Mouse (Mus musculus): ENCODE measurements around the gene Ugt1a7c.

DNA sequence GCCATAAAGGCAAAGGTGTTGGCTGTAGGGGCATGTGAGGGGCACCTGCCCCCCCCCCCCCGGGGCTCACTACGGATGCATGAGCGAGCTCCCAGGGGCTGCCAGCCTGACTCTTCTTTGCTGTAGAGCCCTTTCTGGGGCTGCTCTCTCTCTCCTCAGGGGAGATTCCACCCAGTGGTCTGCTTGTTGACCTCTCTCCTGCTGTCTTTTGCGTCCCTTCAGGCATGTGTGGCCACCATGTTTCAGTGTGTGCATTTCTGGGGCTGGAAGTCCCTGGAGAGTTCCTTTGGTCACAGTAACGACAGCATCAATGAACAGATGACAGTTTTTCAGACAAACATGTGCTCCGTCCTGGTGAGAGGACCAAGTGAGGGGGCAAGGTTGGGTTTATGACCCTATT is 163.5 kb downstream of the Ugt1a7c start:
- TF ChIP-seq MAX (IDR thresholded peaks at IDR 0.05) (no peak), CTCF (IDR thresholded peaks at IDR 0.05; ENCODE audit: control insufficient read depth, insufficient read depth, insufficient read length) (no peak), MYOG (IDR thresholded peaks at IDR 0.05; ENCODE audit: control insufficient read depth, extremely low read depth, insufficient read length) (no peak), CEBPB (IDR thresholded peaks at IDR 0.05; ENCODE audit: low read depth) (no peak)

All from C2C12 (cell line).